Mouse (Mus musculus) neural tube, embryonic 13.5 days (tissue): ENCODE results near the gene Scgn. TPM values are rescaled to one million over a fixed set of nuclear protein-coding genes. Genes with fewer than 3 reads are reported as not detected.
A peak's percentile ranks its signal among the peaks of the same experiment; 100 is the strongest.

Experiments
- ATAC-seq: fragments of 200-750 bp; cut with Nextera tagmentation; 2 replicates; pipeline ENCODE4 v1.8.0; 2017; ENCODE audit warnings: low read depth, mild to moderate bottlenecking, moderate TSS enrichment, moderate library complexity
- H3K27ac ChIP-seq: fragments of 300-500 bp; sonication (generic); replicated peaks from 2 replicates; pipeline ENCODE4 v1.5.1; 2015; ENCODE audit warnings: moderate library complexity, mild to moderate bottlenecking, inconsistent platforms
- H3K27me3 ChIP-seq: fragments of 300-500 bp; sonication (generic); 2 replicates; pipeline ENCODE4 v1.6.1; 2015; ENCODE audit warnings: mild to moderate bottlenecking, inconsistent platforms
- H3K36me3 ChIP-seq: fragments of 300-500 bp; sonication (generic); 2 replicates; pipeline ENCODE4 v1.6.1; 2015; ENCODE audit warnings: mild to moderate bottlenecking, inconsistent platforms
- H3K4me1 ChIP-seq: fragments of 300-500 bp; sonication (generic); replicated peaks from 2 replicates; pipeline ENCODE4 v1.6.1; 2015; ENCODE audit warnings: inconsistent platforms
- H3K4me2 ChIP-seq: fragments of 300-500 bp; sonication (generic); 2 replicates; pipeline ENCODE4 v1.6.1; 2015; ENCODE audit warnings: inconsistent platforms, mild to moderate bottlenecking, moderate library complexity
- H3K4me3 ChIP-seq: fragments of 300-500 bp; sonication (generic); 2 replicates; pipeline ENCODE4 v1.5.1; 2015; ENCODE audit warnings: mild to moderate bottlenecking, inconsistent platforms
- H3K9ac ChIP-seq: fragments of 300-500 bp; sonication (generic); 2 replicates; pipeline ENCODE4 v1.6.1; 2015; ENCODE audit warnings: moderate library complexity, mild to moderate bottlenecking, inconsistent platforms
- H3K9me3 ChIP-seq: fragments of 300-500 bp; sonication (generic); 2 replicates; pipeline ENCODE4 v1.6.1; 2016; ENCODE audit warnings: inconsistent platforms
- WGBS: fragments of 180-500 bp; shearing (Covaris S2); methylation state at CpG from one replicate; pipeline ENCODE4 v1.1.7; 2015; 5-methylcytosine and 5-hydroxymethylcytosine counted together
- polyA plus RNA-seq: library from polyadenylated mRNA; unstranded; fragments of >200 nt; fragmentation: Nextera tagmentation; extraction: Ambion mirVana; gene quantifications from 2 replicates; pipeline ENCODE4 v1.2.1, GENCODE M21; 2015

Scgn gene
- polyA plus RNA-seq, 1 experiment from 2014 or later = 0.59 TPM

DNA sequence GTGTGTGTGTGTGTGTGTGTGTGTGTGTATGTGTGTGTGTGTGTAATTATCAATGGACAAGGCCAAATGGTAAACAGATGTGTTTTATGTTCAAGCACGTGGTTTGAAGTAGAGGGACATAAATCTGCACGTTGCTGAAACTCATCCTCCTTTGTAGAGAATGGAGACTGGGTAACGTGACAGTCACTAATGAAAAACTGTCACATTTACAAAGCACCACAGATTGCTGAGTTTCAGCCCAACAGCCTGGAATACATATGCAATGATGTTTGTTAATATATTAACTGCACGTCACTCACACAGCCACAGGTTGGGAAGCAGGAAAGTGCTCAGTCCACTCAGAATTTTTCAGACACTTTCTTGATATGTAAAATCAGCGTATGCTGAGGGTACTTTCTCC lies 563 bp downstream of the Scgn start:
- WGBS = 23% methylated on average over 5 of the region's 5 CpGs
- Histone ChIP-seq H3K4me2 (peak overlapping the region; percentile 60), H3K27ac (no peak overlapping the region), H3K4me1 (peaks cover 11% of the 10 kb centered on the region), H3K36me3 (no peaks in the 10 kb centered on the region), H3K4me3 (peak overlapping the region; percentile 32; the same call in 1 of the 2 replicates), H3K9me3 (no peaks in the 10 kb centered on the region), H3K27me3 (peaks cover 39% of the 10 kb centered on the region), H3K9ac (no peak overlapping the region)
- no peak for ATAC-seq

DNA sequence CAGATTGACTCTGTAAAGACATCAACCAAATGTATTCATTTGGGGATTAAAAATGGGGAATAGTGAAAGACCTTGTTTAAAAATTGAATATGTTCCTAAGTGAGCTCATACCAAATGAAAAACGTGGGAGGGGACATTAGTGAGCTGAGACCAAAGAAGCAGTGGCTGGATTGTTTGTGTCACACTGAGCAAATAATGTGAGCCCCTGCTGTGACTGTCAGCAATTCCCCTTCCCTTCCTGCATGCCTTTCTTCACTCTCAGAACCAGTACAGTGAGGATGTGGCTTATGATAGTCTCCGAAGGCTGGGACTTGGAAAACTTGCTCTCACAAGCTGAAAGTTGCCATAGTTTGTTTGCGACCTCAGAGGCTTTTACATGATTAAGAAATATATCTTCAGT lies 5.9 kb downstream of the Scgn start:
- no peak overlapping the region for H3K9ac ChIP-seq
- H3K9me3 ChIP-seq = no peaks in the 10 kb centered on the region
- H3K4me1 ChIP-seq = no peaks in the 10 kb centered on the region
- no peak overlapping the region for H3K4me2 ChIP-seq
- no peak for ATAC-seq
- WGBS = 42% methylated on average over 3 of the region's 3 CpGs
- H3K36me3 ChIP-seq = no peaks in the 10 kb centered on the region
- H3K27me3 ChIP-seq = peaks cover 8% of the 10 kb centered on the region; the same call in 1 of the 2 replicates
- H3K4me3 ChIP-seq = no peak overlapping the region
- H3K27ac ChIP-seq = no peak overlapping the region

DNA sequence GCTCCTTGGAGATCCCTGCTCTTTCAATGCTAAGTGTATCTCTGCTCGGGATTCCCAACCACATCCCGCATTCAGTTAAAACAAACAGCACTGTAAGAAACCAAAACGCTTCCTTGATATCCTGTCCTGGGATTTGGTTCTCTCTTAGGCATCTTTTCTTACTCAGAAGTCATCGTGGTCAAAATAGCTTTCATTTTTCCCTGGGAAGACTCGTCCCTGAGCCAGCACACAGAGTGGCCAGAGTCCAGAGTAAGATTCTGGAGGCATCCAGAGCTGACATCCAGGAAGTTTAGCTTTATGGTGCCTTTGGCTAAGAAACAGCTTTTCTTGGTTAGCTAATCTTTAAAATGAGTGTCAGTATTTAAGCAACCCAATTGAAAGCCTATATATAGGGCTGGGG lies 18.7 kb downstream of the Scgn start:
- ATAC-seq = no peak
- Histone ChIP-seq H3K9me3 (no peaks in the 10 kb centered on the region), H3K4me1 (no peaks in the 10 kb centered on the region), H3K9ac (no peak overlapping the region), H3K27ac (no peak overlapping the region), H3K4me3 (no peak overlapping the region), H3K27me3 (no peaks in the 10 kb centered on the region), H3K4me2 (no peak overlapping the region), H3K36me3 (no peaks in the 10 kb centered on the region)
- WGBS = 75% methylated on average over 5 of the region's 5 CpGs

DNA sequence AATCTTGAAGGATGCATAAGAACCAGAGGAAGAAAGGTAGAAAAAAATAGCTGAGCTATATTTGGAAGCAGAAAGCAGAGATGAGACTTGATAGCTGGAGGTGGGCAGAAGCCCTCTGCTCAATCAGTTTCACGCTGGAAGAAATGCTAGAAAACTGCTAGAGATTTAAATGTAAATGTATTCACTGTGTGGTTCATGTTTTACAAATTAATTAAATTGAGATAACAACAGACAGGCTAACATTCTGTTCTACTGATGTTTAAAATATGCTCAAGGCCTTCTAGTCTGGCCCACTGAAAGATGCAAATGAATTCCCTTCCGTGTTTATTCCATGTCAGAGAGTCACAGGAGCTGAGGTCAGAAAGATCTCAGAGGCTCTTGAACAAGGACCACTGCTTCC lies 19.1 kb downstream of the Scgn start:
- WGBS = 53% methylated on average over 2 of the region's 2 CpGs
- Histone ChIP-seq H3K4me1 (no peaks in the 10 kb centered on the region), H3K27ac (no peak overlapping the region), H3K9me3 (no peaks in the 10 kb centered on the region), H3K4me2 (no peak overlapping the region), H3K36me3 (no peaks in the 10 kb centered on the region), H3K4me3 (no peak overlapping the region), H3K27me3 (no peaks in the 10 kb centered on the region), H3K9ac (no peak overlapping the region)
- ATAC-seq = no peak

DNA sequence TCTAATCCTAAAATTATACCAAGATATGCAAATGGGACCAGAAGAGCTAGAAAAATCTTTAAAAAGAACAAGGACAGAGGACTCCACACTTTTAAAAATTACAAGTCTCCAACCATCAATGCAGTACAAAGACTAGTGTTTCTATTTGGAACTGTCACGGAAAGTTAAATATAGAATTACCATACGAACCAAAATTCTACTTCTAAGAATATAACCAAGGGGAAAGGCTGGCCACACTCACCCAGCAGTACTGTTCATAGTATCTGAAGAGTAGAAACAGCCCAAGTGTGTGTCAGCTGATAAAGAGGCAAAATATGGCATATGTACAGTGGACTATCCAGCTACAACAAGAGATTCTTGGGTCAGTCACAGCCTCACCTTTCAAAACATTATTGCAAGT lies 26.1 kb downstream of the Scgn start:
- ATAC-seq = no peak
- H3K9me3 ChIP-seq = no peaks in the 10 kb centered on the region
- 90% methylated on average over 2 of the region's 2 CpGs for WGBS
- H3K36me3 ChIP-seq = no peaks in the 10 kb centered on the region
- no peak overlapping the region for H3K9ac ChIP-seq
- no peak overlapping the region for H3K4me2 ChIP-seq
- H3K4me1 ChIP-seq = no peaks in the 10 kb centered on the region
- H3K27me3 ChIP-seq = no peaks in the 10 kb centered on the region
- no peak overlapping the region for H3K4me3 ChIP-seq
- H3K27ac ChIP-seq = no peak overlapping the region

DNA sequence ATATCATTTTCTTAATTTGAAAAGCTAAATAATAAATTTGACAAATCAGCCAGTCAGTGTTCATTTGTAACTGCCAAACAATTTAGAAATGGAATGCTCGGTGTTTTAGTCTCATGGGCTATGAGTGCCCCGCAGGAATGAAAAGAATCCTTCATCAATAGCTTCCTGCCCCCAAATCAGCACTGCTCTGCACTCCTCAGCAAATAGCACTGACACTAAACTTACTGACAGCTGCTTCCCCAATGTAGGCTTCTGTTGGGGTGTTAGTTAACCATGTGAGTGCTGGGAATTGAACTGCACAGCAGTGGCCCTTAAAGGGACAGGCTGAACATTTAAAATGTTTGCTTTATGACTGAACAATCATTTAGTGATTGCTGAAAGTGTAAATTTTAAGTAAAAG lies 31.2 kb downstream of the Scgn start:
- no peaks in the 10 kb centered on the region for H3K36me3 ChIP-seq
- no peaks in the 10 kb centered on the region for H3K4me1 ChIP-seq
- H3K4me2 ChIP-seq = no peak overlapping the region
- no peak overlapping the region for H3K4me3 ChIP-seq
- WGBS = 26% methylated on average over 2 of the region's 2 CpGs
- H3K9ac ChIP-seq = no peak overlapping the region
- no peak overlapping the region for H3K27ac ChIP-seq
- no peak for ATAC-seq
- no peaks in the 10 kb centered on the region for H3K9me3 ChIP-seq
- H3K27me3 ChIP-seq = no peaks in the 10 kb centered on the region

DNA sequence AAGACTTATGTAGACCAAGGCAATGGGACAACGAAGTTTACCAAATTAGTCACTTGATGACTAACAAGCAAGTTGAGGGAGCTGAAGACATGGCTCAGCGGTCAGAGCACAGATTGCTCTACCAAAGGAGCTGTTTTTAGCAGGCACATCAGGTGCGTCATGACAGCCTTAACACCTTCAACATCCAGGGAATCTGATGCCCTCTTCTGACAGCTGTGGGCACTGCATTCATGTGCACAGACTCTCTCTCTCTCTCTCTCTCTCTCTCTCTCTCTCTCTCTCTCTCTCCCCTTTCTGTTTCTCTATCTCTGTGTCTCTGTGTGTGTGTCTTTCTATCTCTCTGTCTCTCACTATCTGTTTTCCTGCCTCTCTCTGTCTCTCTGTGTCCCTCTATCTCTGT lies 40.1 kb downstream of the Scgn start:
- H3K27ac ChIP-seq = no peak overlapping the region
- H3K27me3 ChIP-seq = no peaks in the 10 kb centered on the region
- no peaks in the 10 kb centered on the region for H3K36me3 ChIP-seq
- no peak overlapping the region for H3K9ac ChIP-seq
- H3K4me1 ChIP-seq = peaks cover 10% of the 10 kb centered on the region
- H3K9me3 ChIP-seq = no peaks in the 10 kb centered on the region
- WGBS = 80% methylated on average over 3 of the region's 3 CpGs
- H3K4me3 ChIP-seq = no peak overlapping the region
- H3K4me2 ChIP-seq = no peak overlapping the region
- no peak for ATAC-seq

DNA sequence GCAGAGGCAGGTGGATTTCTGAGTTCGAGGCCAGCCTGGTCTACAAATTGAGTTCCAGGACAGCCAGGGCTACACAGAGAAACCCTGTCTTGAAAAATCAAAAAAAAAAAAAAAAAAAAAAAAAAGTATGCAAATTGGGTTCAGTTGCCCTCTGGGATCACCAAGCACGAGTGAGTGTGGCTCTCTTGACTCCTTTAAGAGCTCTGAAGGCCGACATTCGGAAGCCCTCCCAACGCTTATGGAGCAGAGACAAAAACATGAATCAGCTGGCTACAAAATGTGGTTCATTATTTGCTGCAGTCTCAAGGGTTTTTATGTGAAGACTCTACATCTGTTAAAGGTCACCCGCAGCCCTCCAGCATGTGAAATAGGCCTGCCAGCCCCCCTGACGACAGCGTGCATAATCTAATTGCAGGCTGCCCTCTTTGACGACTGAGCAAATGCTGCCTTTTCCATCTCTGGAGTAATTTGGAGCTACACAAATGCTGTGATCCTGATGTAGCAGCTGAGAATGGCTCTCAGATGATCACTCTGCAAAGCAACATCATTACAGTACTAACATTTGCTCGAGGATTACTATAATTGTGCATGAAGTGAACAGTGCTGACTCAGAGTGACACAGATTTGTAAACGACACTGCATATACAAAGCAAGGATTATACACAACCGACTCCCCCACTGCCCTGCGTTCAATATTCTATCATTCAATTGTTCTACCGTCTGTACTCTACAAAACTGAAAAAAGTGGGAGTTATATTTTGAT lies 41.3 kb downstream of the Scgn start:
- WGBS = 35% methylated on average over 14 of the region's 14 CpGs
- H3K36me3 ChIP-seq = no peaks in the 10 kb centered on the region
- H3K9ac ChIP-seq = no peak overlapping the region
- peak overlapping the region; percentile 39 for H3K27ac ChIP-seq
- peaks cover 10% of the 10 kb centered on the region for H3K4me1 ChIP-seq
- no peak overlapping the region for H3K4me3 ChIP-seq
- ATAC-seq = peak; percentile 84
- no peaks in the 10 kb centered on the region for H3K27me3 ChIP-seq
- H3K4me2 ChIP-seq = no peak overlapping the region
- H3K9me3 ChIP-seq = no peaks in the 10 kb centered on the region

DNA sequence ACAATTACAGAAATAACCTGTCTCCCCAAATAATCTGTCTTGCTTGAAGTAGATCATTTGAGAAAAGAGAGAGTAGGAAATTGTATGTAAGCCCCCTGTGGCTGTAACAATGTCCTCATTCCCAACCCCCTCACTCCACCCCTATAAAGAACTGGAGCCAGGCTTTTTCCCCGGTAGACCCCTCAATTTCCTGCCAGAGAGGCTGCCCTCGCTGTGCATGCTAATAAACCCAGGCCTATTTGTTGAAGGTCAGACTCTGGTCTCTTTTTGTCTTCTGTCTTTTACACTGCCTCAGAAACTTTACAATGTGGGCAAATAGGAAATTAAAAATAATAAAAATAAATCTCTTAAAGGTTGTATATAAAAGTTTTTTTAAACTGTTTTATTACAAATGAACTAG lies 44.8 kb downstream of the Scgn start:
- no peak overlapping the region for H3K4me3 ChIP-seq
- no peaks in the 10 kb centered on the region for H3K9me3 ChIP-seq
- H3K4me2 ChIP-seq = no peak overlapping the region
- WGBS = 6% methylated on average over 2 of the region's 2 CpGs
- H3K27me3 ChIP-seq = no peaks in the 10 kb centered on the region
- no peaks in the 10 kb centered on the region for H3K36me3 ChIP-seq
- ATAC-seq = no peak
- H3K27ac ChIP-seq = no peak overlapping the region
- no peak overlapping the region for H3K9ac ChIP-seq
- H3K4me1 ChIP-seq = peaks cover 10% of the 10 kb centered on the region

DNA sequence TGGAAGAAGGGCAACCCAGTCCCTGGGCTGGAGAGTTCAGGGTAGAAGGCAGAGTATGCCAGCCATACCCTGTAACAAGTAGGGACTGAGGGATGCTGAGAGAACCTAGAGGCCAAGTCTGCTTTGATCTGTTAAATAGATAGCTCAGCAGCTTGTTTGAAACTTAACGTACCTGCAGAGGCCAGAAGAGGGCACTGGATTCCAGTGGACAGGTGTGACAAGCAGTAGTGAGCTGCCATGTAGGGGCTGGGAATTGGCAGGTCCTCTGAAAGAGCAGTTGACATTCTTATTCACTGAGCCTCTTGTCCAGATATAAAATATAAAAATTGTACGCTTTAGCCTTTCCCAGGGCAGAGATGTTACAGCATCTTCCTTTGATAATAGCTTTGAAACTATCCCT lies 48.2 kb downstream of the Scgn start:
- Histone ChIP-seq H3K4me1 (no peaks in the 10 kb centered on the region; the same call in 1 of the 2 replicates), H3K36me3 (no peaks in the 10 kb centered on the region), H3K4me2 (no peak overlapping the region), H3K9ac (no peak overlapping the region), H3K27ac (no peak overlapping the region), H3K4me3 (no peak overlapping the region), H3K27me3 (no peaks in the 10 kb centered on the region), H3K9me3 (no peaks in the 10 kb centered on the region)
- ATAC-seq = no peak
- WGBS = 54% methylated on average over 2 of the region's 2 CpGs

DNA sequence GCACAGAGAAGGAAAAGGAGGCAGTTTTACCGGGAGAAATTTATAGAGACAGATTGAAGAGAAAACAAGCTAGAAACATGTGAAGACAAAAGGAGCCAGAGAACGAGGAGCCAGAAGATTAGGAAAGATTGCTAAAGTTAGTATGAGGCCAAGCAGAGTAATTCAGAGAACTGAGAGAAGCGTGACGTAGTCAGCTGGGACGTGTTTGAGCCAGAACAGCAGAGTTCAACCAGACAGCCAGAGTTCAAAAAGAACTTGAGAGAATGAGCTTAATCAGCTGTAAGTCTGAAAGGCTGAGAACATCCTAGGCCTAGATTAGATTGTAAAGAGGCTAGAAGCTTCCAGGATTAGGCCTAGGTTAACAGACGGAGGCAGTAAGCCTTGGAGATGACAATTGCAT lies 50.7 kb downstream of the Scgn start:
- Histone ChIP-seq H3K9me3 (no peaks in the 10 kb centered on the region), H3K4me3 (no peak overlapping the region), H3K36me3 (no peaks in the 10 kb centered on the region), H3K27me3 (no peaks in the 10 kb centered on the region), H3K4me1 (no peaks in the 10 kb centered on the region), H3K9ac (no peak overlapping the region), H3K4me2 (no peak overlapping the region), H3K27ac (no peak overlapping the region)
- 63% methylated on average over 6 of the region's 6 CpGs for WGBS
- no peak for ATAC-seq

DNA sequence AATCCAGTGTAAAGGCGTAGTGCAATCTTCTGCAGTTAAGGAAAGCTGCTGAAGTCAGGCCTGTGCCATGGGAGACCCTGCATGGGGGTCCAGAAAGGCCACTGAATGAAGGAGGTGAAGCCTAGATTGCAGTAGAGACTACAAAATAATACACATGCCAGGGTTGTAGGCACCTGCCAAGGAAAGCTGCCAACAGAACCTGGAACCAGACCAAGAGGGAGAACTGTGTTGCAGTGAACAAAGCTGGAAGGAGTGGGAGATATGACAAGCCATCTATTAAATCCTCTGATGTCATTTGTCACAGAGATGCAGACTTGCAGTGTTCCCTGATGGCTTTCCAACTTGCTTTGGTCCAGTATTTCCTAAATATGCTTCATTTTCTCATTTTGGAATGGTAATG lies 52.3 kb downstream of the Scgn start:
- Histone ChIP-seq H3K27me3 (no peaks in the 10 kb centered on the region), H3K4me3 (no peak overlapping the region), H3K36me3 (no peaks in the 10 kb centered on the region), H3K4me2 (no peak overlapping the region), H3K4me1 (no peaks in the 10 kb centered on the region), H3K9me3 (no peaks in the 10 kb centered on the region), H3K27ac (no peak overlapping the region), H3K9ac (no peak overlapping the region)
- no peak for ATAC-seq
- 85% methylated on average over 1 of the region's 1 CpGs for WGBS

DNA sequence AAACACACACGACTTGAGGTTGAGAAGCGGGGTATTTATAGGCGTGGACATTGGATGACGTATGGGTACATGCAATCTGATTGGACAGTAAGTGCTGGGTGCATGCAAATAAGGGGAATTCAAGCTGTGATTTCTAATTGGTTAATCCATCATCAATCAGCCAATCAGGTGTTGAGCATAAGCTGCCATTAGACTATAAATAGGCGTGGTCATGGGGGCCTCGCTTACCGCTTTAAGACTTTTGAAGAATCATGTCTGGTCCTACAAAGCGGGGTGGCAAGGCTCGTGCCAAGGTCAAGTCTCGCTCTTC lies 56.8 kb downstream of the Scgn start, which contains the start of gene Hist1h2aa:
Hist1h2aa (plus strand) TSS at position 252 of the 310 bp plus-strand sequence.
- Histone ChIP-seq H3K4me1 (no peaks in the 10 kb centered on the region), H3K4me2 (no peak within 1 kb of the TSS), H3K27ac (no peak within 1 kb of the TSS), H3K9ac (no peak within 1 kb of the TSS), H3K4me3 (no peak within 1 kb of the TSS), H3K36me3 (no peaks in the 10 kb centered on the region), H3K9me3 (no peaks in the 10 kb centered on the region), H3K27me3 (no peaks in the 10 kb centered on the region)
- ATAC-seq = no peak
- WGBS = 94% methylated on average over 10 of the region's 10 CpGs
